Mouse (Mus musculus) layer of hippocampus, postnatal 14 days (tissue): ENCODE measurements around the gene Cx3cr1. TPM values are rescaled to one million over a fixed set of nuclear protein-coding genes. Genes with fewer than 3 reads are reported as not detected.

ENCODE experiments used
- DNase-seq, 2 experiments: peaks; one replicate each; pipeline ENCODE4 v3.0.0; 2021 to 2022; ENCODE audit warnings: low spot score in 2 of 2, mixed read lengths in 1 of 2
- total RNA-seq, 2 experiments: library from RNA; stranded (reverse); gene quantifications; 2 replicates each; pipeline ENCODE4 v1.2.3; 2021

The Cx3cr1 gene
- total RNA-seq, 2 experiments from 2014 or later = 34.7 to 36.0 TPM

DNA sequence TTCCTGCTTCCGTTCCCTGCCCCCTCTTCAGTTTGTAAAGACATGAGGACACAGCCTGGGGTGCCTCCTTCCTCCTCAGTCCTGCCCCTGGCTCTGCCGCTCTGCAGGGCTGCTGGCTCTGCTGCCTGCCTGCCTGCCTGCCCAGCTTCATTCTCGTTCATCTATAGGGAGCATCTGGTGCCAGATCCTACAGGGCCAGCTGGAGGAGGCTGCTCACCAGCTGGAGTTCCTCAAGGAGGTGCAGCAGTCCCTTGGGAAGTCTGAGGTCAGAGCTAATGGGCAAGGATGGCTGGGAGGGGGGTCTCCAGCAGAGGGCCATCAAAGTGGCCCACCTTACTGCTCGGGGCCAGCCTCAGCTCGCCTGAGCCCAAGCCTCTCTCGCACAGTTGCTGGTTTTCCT is 119.2 kb downstream of the Cx3cr1 start:
- no peak for DNase-seq

DNA sequence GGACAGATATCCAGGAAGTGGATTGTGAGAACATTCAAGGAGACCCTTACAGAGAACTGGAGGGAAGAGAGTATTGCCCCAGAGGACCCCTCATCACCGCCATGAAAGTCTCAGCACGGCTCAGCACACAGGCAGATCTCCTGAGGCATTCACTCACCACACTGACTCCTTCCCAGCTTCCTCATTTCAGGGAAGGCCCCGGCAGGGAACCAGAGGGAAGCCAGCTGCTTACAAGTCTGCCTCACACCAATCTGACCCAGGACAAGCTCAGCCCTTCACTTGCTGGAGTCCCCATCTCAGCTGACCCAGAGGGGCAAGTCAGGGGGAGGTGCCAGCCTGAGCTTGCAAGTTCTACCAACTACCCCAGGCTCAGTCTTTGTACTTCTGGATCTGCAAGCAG is 120.9 kb downstream of the Cx3cr1 start:
- no peak for DNase-seq

GRCm38 (mm10) chr9:119945173-119945900 is 124.3 kb downstream of the Cx3cr1 start:
- DNase-seq = no peak

DNA sequence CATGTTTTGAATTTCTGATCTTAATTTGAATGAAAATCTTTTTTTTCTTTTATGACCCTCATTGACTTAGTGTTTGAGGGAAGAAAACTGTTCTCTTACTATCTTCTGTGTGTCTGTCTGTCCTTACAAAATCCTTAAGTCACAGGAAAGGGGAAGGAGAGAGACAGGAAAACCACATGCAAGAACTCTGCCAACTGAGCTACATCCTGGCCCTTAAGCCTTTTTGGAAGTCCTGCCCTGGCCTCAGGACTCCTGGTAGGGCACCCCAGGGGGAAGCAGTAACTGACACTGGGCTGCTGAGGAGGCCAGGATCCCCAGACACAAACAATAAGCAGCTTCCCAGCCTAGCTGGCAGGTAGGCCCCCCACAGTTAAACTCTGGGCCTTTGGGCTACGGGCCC is 126.4 kb downstream of the Cx3cr1 start:
- DNase-seq = no peak

DNA sequence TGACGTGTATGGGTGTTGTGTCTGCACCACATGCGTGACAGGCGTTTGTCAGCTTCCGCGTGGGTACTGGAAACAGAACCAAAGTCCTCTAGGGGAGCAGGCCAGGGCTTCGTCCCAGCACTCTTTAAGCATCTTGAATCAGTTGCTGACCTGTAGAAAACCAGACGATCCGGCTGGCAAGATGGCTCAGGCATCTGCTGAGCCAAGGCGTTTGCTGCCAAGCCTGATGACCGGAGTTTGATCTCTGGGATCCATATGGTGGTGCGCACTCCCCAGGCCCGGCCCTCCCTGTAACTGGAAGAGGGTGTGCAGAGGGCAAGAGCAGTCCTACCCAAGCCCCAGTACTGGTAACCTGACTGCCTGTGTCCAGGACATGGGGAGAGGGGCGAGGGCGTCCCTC is 127.8 kb downstream of the Cx3cr1 start:
- DNase-seq = no peak

DNA sequence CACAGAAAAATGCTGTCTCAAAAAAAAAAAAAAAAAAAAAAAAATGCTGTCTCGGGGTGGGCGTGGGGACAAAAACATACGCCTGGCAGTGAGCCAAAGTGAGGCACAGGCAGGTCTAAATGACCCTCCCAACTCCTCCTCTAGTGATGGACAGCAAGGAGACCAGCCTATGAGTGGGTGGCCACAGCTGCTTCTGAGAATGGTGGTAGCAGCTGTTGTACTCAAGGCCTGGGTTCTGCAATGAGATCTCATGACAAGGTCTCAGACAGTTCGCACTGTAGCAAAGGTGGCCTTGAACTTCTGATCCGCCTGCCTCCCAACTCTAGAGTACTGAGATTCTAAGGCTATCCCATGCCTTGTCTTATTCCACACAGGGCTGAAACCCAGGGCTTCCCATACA is 128.3 kb downstream of the Cx3cr1 start:
- no peak for DNase-seq

- no peak for DNase-seq
Measured at GRCm38 (mm10) chr9:119939646-119940045, 130.0 kb downstream of the Cx3cr1 start.

- no peak for DNase-seq
Measured at GRCm38 (mm10) chr9:119938496-119938895, 131.2 kb downstream of the Cx3cr1 start.

DNA sequence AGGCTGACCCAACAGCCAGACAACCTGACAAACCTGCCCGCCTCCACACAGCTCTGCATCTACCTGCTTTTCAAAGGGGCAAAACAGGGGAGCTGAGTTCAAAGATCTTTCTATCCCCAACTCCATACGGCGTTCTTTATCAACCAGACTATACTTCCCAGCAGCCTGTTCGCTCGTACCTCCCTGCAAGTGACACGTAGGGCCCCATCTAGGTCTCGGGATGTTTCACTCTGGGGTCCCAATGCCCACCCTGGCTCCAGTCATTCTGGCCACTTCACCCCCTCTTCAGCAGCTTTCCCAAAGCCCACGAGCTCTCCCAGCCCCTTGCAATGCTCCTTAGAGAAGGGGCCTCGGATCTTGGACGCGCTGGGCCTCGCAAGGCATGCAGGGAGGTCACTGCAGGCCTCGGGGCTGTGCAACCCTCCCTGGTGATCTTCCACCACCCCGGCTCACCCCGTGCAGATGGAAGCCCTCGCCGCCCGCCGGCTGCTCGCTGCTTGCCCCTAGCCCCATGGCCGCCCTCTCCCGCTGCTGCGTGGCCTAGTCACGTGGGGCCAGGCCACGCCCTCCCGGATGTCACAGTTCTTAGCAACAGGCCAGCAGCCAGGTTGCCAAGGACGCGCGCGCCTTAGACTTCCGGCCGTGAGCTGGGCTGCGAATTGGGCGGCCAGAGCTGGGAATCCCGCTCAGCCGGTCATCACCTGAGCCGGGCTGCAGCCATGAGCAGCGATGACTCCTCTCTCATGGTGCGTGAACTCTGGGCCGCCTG is 132.5 kb downstream of the Cx3cr1 start, which contains the start of the genes Gorasp1 and Ttc21a:
TSS of gene Gorasp1 (minus strand) at position 561 of the 769 bp plus-strand sequence.
TSS of gene Ttc21a (plus strand) at position 602 of the 769 bp plus-strand sequence.
- DNase-seq = peak; percentile 88 to 93

- no peak for DNase-seq
Measured at GRCm38 (mm10) chr9:119933675-119934074, 136.0 kb downstream of the Cx3cr1 start.

DNA sequence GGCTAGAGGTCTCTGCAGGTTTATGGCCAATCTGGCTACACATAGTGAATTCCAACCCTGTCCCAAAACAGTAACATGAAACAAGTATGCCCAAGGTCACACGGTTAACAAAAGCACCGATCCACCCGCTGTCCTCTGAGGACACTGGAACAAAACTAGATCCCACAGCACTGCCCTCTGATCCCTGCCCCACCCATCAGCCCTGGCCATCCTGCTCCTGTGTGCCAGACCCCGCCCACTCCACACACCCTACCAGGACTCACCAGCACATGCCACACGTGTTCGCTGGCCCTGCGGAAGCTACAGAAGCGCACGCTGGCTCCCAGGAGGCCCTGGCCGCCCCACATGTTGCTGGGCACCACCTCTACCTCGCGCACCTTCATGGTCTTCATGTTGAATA is 137.3 kb downstream of the Cx3cr1 start:
- no peak for DNase-seq

DNA sequence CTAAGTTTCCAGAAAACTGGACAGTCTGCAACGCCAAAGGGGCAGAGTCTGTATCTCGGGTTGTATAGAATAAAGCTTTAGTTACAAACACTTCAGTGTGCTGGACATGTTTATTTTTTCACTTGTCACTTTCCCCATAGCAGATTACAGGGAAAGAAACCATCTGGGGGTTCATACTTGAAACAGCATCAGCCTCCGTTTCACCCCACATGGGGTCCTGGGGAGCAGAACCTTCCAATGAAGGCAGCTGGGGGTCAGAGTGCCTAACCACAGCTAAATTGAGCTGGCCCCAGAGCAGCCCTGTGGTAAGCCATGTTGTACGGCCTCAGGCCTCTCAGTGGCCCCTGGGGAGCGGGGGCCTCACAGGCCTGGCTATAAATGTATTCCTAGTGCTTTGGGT is 143.2 kb downstream of the Cx3cr1 start:
- no peak for DNase-seq

- DNase-seq = no peak
Measured at GRCm38 (mm10) chr9:119925729-119926128, 143.9 kb downstream of the Cx3cr1 start.

DNA sequence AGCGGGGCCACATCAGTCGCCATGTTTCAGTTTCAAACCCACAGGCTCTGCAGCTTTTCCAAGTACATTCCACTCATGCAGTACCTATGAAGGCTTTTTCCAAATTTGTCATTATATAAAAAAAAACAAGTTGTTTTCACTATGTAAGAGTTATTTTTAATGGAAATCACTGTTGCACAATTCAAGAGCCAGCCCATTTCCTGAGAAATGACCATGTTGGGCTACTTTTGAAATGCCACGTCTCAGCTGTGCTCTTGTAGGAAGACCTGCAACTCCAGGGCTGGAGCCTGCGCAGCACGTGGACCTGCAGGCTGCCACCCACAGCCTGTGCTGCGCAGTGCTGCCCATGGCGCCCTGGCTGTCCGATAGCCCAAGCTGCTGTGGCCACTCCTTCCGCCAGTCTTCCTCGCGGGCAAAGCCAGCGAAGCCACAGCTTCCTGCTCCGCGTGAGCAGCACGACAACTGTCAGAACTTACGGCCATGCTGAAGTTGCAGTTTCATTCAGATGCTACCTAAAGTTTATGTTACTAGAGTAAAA is 144.5 kb downstream of the Cx3cr1 start:
- no peak for DNase-seq

GRCm38 (mm10) chr9:119923462-119923861 is 146.2 kb downstream of the Cx3cr1 start:
- no peak for DNase-seq

DNA sequence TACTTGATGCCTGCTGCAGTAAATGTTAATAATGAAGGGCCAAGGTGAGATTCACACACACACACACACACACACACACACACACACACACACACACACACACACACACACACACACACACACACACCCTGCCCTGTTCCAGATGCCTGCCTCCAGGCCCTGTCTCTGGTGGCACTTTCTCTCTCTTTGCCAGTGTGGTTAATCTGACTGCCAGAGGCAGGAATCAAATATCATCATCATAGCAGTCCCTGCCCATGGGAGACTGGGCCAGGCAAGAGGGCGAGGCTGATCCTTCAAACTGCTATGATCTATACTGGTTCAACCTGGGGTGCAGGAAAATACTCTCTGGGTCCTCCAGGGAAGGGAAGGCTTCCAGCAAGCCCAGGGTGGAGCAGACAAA is 149.8 kb downstream of the Cx3cr1 start:
- DNase-seq = no peak

GRCm38 (mm10) chr9:119913087-119913838 is 156.4 kb downstream of the Cx3cr1 start:
- no peak for DNase-seq

GRCm38 (mm10) chr9:119909931-119910330 is 159.7 kb downstream of the Cx3cr1 start:
- no peak for DNase-seq

DNA sequence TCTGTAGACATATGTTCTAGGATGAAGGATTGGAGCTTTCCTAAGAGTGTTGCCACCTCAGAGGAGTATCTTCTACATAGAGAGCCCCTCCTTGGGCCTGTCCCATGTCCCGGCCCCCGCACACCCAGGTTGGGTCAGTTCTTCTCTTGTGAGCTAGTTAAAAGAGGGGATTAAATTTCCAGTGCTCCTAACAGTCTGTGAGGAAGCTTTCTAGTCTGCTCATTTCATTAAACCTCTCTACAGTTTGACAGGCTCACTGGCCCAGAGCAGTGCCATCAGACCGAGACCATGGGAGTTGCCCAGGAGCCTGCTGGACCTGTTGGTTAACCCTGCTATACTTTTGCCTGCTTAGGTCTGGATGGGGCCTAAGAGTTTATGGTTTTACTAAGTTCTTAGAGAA is 161.0 kb downstream of the Cx3cr1 start:
- DNase-seq = no peak

DNA sequence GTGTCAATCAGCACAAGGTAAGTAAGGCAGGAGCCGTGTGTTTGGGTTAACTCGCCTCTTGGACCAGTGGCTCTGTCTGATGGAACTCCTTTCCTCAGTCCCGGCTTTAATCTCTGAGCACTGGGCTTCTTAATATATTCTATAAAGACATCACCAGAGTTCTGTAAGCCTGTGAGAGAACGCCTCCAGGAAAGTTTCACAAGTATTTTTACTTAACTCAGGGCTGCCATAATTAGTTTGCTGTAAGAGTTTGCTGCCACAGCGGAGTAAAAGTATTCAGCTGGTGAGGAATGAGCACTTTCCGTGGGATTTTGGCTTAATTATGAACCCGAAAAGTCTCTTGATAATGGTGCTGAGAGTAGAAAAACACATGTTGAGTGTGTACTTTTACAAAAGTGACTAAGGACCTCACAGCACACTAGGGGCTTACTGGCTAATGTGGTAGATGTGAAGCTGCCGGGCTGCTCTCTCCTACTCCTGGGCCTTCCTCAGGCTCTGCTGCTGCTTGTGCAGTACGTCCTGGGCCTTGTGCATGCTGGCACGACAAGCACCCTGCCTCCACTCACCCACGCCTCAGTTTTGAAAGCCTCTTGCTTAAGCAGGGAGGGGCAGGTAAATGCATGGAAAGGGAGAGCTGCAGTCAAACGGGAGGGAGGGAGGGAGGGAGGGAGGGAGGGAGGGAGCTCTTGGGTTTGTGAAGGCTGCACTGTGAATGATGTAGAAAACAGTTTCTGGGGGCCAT is 167.1 kb downstream of the Cx3cr1 start:
- DNase-seq = no peak

DNA sequence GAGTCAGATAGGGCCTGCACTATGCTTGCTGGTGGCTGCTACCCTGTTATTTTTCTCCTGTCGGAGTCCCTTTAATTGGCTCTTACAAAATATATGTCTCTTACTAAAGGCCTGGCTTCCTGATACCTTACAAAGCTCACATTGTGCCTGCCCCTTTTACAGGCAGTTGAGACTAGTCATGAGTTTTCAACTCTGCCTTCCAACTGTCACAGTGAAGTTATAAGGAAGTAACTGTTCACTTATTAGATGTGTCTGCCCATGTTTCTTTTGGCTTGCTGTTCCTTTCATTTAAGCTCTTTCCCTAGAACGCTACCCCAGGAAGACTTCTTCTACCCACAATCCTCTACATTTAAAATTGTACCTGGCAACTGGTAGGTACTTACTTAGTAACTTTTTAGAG is 170.2 kb downstream of the Cx3cr1 start:
- DNase-seq = no peak
